Mouse (Mus musculus): ENCODE measurements around the gene Apod.

Apod gene

GRCm38 (mm10) chr16:31280176-31280575, 34.4 kb downstream of the Apod start:
- DNase-seq (ENCODE audit: low spot score) = peak; percentile 54

GRCm38 (mm10) chr16:31278581-31278980, 36.0 kb downstream of the Apod start:
- peak; percentile 35 for DNase-seq (ENCODE audit: low spot score)

GRCm38 (mm10) chr16:31278081-31278480, 36.5 kb downstream of the Apod start:
- DNase-seq (ENCODE audit: low spot score) = no peak

GRCm38 (mm10) chr16:31276962-31277361, 37.6 kb downstream of the Apod start:
- no peak for DNase-seq (ENCODE audit: low spot score)

- peak; percentile 71 for DNase-seq (ENCODE audit: low spot score)
Observed at GRCm38 (mm10) chr16:31276539-31276938, 38.1 kb downstream of the Apod start.

- peak; percentile 93 for DNase-seq (ENCODE audit: low spot score)
Observed at GRCm38 (mm10) chr16:31274674-31275460, 39.7 kb downstream of the Apod start, which contains the start of gene Ppp1r2. Ppp1r2 (minus strand) TSS chr16:31275277.

GRCm38 (mm10) chr16:31274084-31274483, 40.5 kb downstream of the Apod start:
- no peak for DNase-seq (ENCODE audit: low spot score)

- no peak for DNase-seq (ENCODE audit: low spot score)
Observed at GRCm38 (mm10) chr16:31266692-31267091, 47.9 kb downstream of the Apod start.

- no peak for DNase-seq (ENCODE audit: low spot score)
Observed at GRCm38 (mm10) chr16:31256151-31256550, 58.5 kb downstream of the Apod start.

GRCm38 (mm10) chr16:31255685-31256084, 58.9 kb downstream of the Apod start:
- DNase-seq (ENCODE audit: low spot score) = no peak

GRCm38 (mm10) chr16:31249401-31249800, 65.2 kb downstream of the Apod start:
- DNase-seq (ENCODE audit: low spot score) = no peak

GRCm38 (mm10) chr16:31248717-31249116, 65.9 kb downstream of the Apod start:
- no peak for DNase-seq (ENCODE audit: low spot score)

GRCm38 (mm10) chr16:31247442-31247841, 67.2 kb downstream of the Apod start:
- no peak for DNase-seq (ENCODE audit: low spot score)
